Mouse (Mus musculus): Measurements from ENCODE around the gene Nxph1. TPM values are rescaled to one million over a fixed set of nuclear protein-coding genes. Genes with fewer than 3 reads are reported as not detected.

Gene Nxph1
- polyA plus RNA-seq, 1 experiment from 2014 or later, result 31.7 TPM

DNA sequence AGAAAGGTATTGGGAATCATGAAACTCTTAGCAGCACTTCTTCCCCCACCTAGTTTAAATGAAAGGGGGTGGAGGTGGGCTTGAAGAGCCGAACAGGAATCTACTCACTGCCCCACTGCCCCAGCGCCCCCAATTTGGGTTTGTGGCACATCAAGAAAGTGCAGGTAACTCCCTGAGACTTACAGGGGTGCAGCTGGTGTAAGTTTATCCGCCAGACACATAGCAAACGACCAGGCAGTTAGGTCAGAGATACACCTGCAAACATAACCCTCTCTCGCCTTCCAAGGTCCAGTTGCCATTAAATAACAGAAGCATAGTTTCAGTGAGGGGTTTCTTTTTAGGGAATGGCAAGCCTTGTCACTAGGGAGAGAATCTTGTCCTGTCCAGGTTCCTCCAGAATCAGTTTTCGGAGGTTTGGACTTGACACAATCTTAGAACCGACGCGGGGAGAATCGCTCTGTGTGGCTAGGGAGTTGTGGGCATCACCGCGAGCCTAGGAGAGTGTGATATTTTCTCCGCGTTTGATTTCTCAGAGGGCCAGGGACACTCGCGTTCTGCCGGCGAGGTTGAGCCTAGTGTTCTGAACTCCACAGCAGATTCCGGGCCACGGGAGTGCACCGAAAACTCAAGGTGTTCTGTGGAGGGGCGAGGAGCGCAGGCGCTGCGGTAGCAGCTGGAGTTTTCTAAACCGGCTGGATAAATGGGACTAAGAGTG lies 2.5 kb downstream of the Nxph1 start:
- peak; percentile 1; the same call in 1 of the 2 replicates for ATAC-seq (ENCODE audit: low FRiP score, low read depth)
- H3K27ac ChIP-seq, result no peak overlapping the region

DNA sequence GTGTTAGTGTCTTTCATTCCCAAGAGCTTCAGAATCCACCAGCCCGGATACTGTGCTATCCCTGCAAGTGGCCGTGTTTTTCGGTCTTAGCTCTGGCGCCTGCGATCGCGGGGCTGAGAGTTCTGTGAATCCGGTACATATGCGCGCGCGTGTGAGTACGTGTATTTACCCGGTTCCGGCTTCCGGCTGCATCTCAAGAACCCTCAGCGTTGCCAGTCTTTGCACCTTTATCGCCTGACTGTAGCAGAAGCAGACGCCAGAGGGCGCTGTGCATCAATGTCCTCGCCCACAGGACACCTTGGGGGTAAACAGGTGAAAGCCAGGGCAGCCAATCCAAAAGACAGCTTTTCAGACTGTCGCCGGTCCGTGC lies 3.1 kb downstream of the Nxph1 start:
- Histone ChIP-seq H3K9me3 (no peaks in the 10 kb centered on the region), H3K27ac (no peak overlapping the region), H3K4me1 (peaks cover 30% of the 10 kb centered on the region), H3K9ac (peak overlapping the region; percentile 67), H3K4me2 (replicated peaks) (peak overlapping the region; percentile 78), H3K4me3 (peak overlapping the region; percentile 49), H3K36me3 (no peaks in the 10 kb centered on the region), H3K27me3 (replicated peaks) (peaks cover 91% of the 10 kb centered on the region)
- under 1% methylated on average over 24 of the region's 24 CpGs for WGBS
- peak; percentile 35; the same call in 1 of the 2 replicates for ATAC-seq (ENCODE audit: low FRiP score, low read depth)

More for the DNA sequence above, 2.5 kb downstream of the Nxph1 start:
- Histone ChIP-seq H3K4me2 (replicated peaks) (peak overlapping the region; percentile 78), H3K9ac (peak overlapping the region; percentile 67), H3K9me3 (no peaks in the 10 kb centered on the region), H3K27me3 (replicated peaks) (peaks cover 86% of the 10 kb centered on the region), H3K4me1 (peaks cover 30% of the 10 kb centered on the region), H3K36me3 (no peaks in the 10 kb centered on the region), H3K4me3 (peak overlapping the region; percentile 49)
- under 1% methylated on average over 26 of the region's 26 CpGs for WGBS

DNA sequence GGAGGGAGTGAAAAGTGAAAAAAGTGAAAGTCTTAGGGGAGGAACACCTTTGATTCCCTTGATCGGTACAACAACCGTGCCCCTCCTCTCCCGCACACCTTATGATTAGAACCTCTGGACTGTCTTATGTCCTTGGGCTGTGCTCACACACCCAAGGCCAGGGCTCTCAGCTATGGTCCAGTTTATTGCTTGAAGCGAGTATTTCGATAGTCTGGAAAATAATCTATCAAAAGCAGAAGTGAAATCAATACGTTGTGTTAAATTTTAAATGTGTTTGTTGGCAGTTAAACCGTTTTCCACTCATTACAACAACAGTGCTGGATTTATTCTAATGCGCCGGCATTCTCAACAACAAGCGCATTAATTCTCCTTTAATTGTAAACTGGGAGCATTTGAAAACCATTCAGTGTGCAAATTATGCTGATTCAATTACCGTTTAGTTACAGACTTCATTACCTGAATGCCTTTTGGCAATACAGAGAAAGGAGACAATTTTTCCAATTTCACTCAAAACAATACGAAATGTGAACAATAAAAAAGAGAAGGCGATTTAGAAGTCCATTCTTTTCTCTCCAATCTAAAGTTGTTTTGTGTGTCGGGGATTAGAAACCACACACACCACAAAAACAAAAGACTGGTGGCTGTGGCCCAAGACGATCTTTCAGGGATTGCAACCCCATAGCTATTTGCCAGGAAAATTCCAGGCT lies 3.8 kb downstream of the Nxph1 start:
- 13% methylated on average over 15 of the region's 15 CpGs for WGBS
- Histone ChIP-seq H3K27me3 (replicated peaks) (peaks cover 95% of the 10 kb centered on the region), H3K9ac (no peak overlapping the region), H3K4me2 (replicated peaks) (peak overlapping the region; percentile 78), H3K4me1 (peaks cover 35% of the 10 kb centered on the region), H3K4me3 (peak overlapping the region; percentile 49), H3K27ac (no peak overlapping the region), H3K36me3 (no peaks in the 10 kb centered on the region), H3K9me3 (no peaks in the 10 kb centered on the region)
- ATAC-seq (ENCODE audit: low FRiP score, low read depth), result no peak

DNA sequence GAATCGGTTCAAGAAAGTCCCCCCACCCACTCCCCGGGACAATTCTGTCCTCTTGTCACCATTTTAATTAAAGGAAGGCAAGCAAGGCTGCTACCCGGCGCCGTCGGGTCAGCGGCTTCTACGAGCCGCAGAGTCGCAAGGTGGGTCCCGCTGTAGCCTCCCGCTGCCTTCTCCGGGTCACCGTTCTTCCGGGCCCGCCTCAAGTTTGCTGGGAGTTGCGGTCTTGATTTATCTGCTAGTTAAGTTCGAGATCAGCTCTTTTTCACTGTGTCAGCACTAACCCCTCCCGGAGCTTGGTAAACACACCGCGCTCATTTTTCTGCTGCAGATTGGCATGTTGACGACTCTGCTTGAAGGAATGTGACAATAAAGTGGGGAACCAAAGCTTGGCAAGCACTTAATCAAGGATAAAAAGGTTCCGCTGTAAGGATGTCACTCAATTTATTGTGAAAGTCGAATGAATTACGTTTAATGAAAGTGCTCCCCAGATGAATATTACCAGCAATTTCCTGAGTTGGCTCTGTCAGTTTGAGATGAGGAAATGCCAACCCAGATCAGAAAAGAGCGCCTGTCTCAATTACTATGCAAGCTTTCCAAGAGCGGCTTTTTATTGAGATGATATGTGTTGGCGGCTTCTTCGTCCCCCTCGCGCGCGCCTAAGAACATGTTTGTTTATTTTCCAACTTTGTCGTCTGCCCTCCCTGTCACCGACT lies 7.7 kb downstream of the Nxph1 start:
- H3K9me3 ChIP-seq, result no peaks in the 10 kb centered on the region
- under 1% methylated on average over 35 of the region's 35 CpGs for WGBS
- peaks cover 64% of the 10 kb centered on the region for H3K27me3 ChIP-seq (replicated peaks)
- H3K4me1 ChIP-seq, result peaks cover 26% of the 10 kb centered on the region
- H3K4me3 ChIP-seq, result peak overlapping the region; percentile 18
- no peak overlapping the region for H3K27ac ChIP-seq
- no peak overlapping the region for H3K9ac ChIP-seq
- peak overlapping the region; percentile 59 for H3K4me2 ChIP-seq (replicated peaks)
- ATAC-seq (ENCODE audit: low FRiP score, low read depth), result 0 out of 2 replicates have a peak, but pooled peaks have one; percentile 2
- H3K36me3 ChIP-seq, result no peaks in the 10 kb centered on the region

DNA sequence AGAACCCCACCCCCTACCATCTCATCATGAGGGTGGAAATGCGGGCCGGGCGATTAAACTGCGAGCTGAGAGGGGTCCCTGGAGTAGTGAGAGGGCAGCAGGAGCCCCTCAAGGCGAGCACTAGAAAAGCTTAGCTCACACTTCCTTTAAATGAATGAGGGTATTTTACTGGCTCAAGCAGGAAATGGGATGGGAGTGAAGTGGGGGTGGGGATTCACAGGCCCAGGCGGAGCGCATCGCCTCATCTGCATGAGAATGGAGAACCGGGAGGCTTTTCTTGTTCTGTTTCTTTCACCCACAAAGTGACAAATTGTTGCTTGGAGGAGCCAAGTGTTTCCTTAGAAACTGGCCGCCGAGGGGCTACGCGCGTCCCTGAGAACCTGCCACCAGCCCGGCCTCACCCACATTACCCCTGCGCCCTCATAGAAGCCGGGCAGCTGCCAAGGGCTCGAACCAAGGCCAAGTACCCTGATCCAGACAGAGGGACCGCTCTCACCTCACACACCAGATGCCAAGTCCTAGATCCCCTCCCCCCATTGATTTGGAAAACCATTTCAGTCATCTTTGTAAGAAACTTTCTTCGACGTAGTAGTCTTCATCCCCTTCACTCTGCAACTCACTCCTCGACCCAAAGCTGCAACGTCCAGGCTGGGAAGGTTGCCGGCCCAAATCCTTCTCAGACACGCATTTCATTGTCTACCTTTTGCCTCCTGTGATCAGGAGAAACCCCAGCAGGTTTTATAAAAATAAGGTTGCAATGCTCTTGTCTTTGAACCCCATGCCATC lies 8.7 kb downstream of the Nxph1 start:
- H3K36me3 ChIP-seq, result no peaks in the 10 kb centered on the region
- ATAC-seq (ENCODE audit: low FRiP score, low read depth), result peak; percentile 84
- H3K9me3 ChIP-seq, result no peaks in the 10 kb centered on the region
- no peak overlapping the region for H3K27ac ChIP-seq
- peak overlapping the region; percentile 18; the same call in 1 of the 2 replicates for H3K4me3 ChIP-seq
- WGBS, result 1% methylated on average over 25 of the region's 25 CpGs
- peak overlapping the region; percentile 59 for H3K4me2 ChIP-seq (replicated peaks)
- no peak overlapping the region for H3K9ac ChIP-seq
- peaks cover 55% of the 10 kb centered on the region for H3K27me3 ChIP-seq (replicated peaks)
- peaks cover 20% of the 10 kb centered on the region for H3K4me1 ChIP-seq

DNA sequence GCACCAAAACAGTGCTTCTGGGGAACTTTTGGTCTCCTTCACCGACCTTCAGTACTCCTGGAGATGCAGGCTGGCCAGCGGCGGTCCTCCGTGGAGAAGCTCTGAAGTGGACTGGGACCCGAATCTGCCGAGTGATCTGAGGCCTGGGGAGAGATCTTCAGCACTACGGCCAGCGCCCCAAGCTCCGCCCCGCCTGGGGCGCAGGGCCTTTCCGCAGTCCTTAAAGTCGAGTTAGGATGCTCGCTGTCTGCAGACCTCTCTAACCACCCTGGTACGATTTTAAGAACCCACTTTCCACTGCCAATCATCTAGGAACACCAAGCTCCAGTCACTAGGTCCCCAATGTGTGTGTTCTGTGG lies 9.3 kb downstream of the Nxph1 start:
- peaks cover 20% of the 10 kb centered on the region for H3K4me1 ChIP-seq
- peak; percentile 22; the same call in 1 of the 2 replicates for ATAC-seq (ENCODE audit: low FRiP score, low read depth)
- peak overlapping the region; percentile 59 for H3K4me2 ChIP-seq (replicated peaks)
- H3K27me3 ChIP-seq (replicated peaks), result peaks cover 50% of the 10 kb centered on the region
- no peak overlapping the region for H3K27ac ChIP-seq
- no peaks in the 10 kb centered on the region for H3K9me3 ChIP-seq
- WGBS, result 0% methylated on average over 15 of the region's 15 CpGs
- H3K4me3 ChIP-seq, result no peak overlapping the region
- no peaks in the 10 kb centered on the region for H3K36me3 ChIP-seq
- H3K9ac ChIP-seq, result 0 out of 2 replicates have a peak overlapping the region, but pooled peaks have one; percentile 17

DNA sequence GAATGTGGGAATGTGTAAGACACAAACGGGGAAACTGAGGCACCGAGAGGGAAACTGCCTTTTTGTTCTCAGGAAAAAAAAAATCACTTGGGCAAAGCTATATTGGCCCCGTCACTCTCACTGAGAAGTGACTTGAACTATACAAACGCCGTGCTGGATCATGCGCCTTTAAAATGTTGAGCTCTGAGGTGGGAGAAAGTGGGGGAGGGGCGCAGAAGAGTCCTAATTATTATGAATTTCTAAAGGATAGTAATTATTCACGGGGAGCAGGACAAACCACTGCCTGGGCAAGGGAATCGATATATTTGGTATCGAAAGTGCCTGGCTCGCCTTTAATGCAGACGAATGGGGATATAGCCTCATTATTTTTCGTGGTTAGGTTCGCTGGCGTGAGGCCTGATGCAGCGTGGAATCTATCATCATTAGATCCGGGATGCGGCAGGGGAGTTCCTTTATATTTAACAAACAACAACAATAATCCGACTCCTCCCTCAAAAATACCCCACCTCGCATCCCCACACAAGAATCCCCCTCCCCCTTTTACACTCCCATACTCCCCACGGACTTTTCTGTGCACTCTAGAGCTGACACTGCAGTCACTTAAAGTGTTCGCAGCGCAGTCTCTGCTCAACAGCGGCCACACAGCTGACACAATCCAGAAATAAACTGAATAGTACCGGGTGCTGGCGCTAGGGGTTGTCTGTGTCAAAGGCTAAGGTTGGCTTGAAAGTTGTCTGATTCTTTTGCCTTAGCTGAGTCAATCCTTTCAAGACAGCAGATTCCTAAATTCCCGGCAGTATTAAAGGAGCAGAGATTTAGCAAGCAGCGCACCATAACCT lies 10.1 kb downstream of the Nxph1 start:
- Histone ChIP-seq H3K4me1 (peaks cover 20% of the 10 kb centered on the region), H3K4me2 (replicated peaks) (peak overlapping the region; percentile 59), H3K27ac (no peak overlapping the region), H3K36me3 (no peaks in the 10 kb centered on the region), H3K9me3 (no peaks in the 10 kb centered on the region), H3K9ac (no peak overlapping the region), H3K27me3 (replicated peaks) (peaks cover 42% of the 10 kb centered on the region), H3K4me3 (peak overlapping the region; percentile 21; the same call in 1 of the 2 replicates)
- WGBS, result 2% methylated on average over 28 of the region's 28 CpGs
- ATAC-seq (ENCODE audit: low FRiP score, low read depth), result peak; percentile 65

DNA sequence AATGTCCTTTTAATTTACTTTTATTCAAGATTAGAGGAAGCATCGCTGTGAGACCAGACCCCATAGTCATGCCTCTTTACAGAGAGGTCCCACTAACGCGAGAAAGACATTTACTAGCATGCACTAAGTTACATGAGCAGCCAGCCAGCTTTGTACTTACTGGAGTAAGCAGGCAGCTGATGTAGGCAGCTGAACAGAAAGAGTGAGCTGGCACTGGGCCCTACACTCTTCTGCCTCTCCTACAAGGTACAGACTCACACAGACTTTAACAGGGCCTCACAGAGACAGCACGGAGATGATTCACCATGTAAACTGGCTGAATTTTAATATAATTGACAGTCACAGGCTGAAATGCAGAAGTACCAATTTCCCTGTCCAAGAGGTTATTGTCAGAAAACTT lies 11.6 kb downstream of the Nxph1 start:
- H3K9me3 ChIP-seq, result no peaks in the 10 kb centered on the region
- ATAC-seq (ENCODE audit: low FRiP score, low read depth), result no peak
- H3K4me3 ChIP-seq, result no peak overlapping the region
- H3K27ac ChIP-seq, result no peak overlapping the region
- 88% methylated on average over 4 of the region's 4 CpGs for WGBS
- peaks cover 29% of the 10 kb centered on the region for H3K27me3 ChIP-seq (replicated peaks)
- H3K9ac ChIP-seq, result no peak overlapping the region
- no peak overlapping the region for H3K4me2 ChIP-seq (replicated peaks)
- no peaks in the 10 kb centered on the region for H3K36me3 ChIP-seq
- peaks cover 20% of the 10 kb centered on the region for H3K4me1 ChIP-seq

DNA sequence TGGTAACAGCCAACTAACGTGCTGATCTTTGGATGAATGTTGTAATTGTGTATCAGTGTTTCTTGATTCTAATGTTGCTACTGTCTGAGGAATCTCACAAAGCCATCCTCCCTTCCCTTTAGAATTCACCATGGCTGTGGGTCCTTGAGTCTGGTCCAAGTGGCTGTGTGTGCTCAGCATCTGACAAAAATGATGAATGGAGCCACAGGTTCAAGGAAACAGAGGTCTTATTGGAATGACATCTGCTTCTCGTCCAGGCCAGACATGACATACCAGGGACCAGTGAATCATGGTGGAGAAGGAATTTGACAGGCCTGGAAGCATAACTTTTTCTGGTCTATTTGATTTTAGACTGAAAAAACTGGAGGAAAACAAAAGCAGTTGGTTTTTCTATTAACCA lies 22.3 kb downstream of the Nxph1 start:
- Histone ChIP-seq H3K4me3 (no peak overlapping the region), H3K9ac (no peak overlapping the region), H3K4me1 (no peaks in the 10 kb centered on the region), H3K27me3 (replicated peaks) (no peaks in the 10 kb centered on the region), H3K27ac (no peak overlapping the region), H3K9me3 (no peaks in the 10 kb centered on the region), H3K4me2 (replicated peaks) (no peak overlapping the region), H3K36me3 (no peaks in the 10 kb centered on the region)
- 56% methylated on average over 2 of the region's 2 CpGs for WGBS
- ATAC-seq (ENCODE audit: low FRiP score, low read depth), result no peak

DNA sequence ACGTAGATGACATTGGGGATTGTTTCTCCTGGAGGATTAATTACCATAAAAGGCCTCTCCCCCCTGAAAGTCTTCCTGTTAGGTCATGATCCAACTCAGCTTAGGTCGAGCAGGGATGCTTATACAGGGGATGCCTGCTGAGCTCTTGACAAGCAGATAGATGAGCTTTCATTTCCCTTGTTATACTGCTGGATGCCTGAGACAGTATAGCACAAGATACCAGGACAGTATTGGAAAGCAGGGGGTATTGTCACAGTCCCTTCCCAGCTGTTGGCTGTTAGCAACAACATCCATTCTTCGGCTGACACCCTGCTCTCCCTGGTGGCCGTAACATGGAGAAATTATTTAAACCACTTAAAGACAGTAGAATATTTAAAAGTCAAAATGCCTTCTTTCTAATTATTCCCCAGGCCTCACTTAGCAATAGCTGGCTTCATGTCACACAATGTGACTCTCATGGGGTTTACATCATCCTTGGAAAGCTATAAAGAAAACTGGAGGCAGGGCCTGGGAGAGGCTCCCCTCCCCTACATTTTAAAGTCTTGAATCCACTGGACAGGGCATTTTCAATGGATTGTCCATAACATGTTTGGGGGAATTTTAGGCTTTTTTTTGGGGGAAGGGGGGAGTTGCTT lies 31.1 kb downstream of the Nxph1 start:
- Histone ChIP-seq H3K9me3 (no peaks in the 10 kb centered on the region), H3K27me3 (replicated peaks) (no peaks in the 10 kb centered on the region), H3K27ac (no peak overlapping the region), H3K4me1 (peaks cover 7% of the 10 kb centered on the region), H3K9ac (no peak overlapping the region), H3K4me2 (replicated peaks) (no peak overlapping the region), H3K36me3 (no peaks in the 10 kb centered on the region), H3K4me3 (no peak overlapping the region)
- 22% methylated on average over 4 of the region's 4 CpGs for WGBS
- peak; percentile 29; the same call in 1 of the 2 replicates for ATAC-seq (ENCODE audit: low FRiP score, low read depth)

Measured in neural tube, embryonic 12.5 days (tissue).